Mouse (Mus musculus): ENCODE results near the gene C9.

C9 gene

GRCm38 (mm10) chr15:6445135-6445534 lies at the start of gene C9:
TSS of gene C9 (plus strand) at chr15:6445327.
- DNase-seq (ENCODE audit: low spot score in 2 of 2), result no peak

- no peak for DNase-seq (ENCODE audit: low spot score in 2 of 2)
Measured at GRCm38 (mm10) chr15:6398211-6398610, 46.9 kb upstream of the C9 start.

DNA sequence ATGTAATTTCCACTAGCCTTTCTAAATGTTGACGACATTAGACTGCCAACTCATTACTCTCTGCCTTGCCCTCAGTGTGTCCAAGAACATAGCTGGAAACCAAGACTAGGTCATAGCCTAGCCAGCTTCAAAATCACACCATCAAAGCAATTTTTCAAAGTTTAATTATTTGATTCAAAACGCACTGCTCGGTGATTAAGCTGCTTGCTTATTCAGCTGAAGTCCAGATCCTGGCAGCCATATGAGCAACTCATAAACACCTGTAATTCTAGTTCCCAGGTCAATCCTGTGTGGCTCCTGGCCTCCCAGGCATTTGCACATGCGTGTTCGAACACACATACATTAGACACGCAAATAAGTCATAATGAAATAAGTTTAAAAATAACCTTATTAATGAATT lies 46.2 kb upstream of the C9 start:
- no peak for DNase-seq (ENCODE audit: low spot score in 2 of 2)

- no peak for DNase-seq (ENCODE audit: low spot score in 2 of 2)
Measured at GRCm38 (mm10) chr15:6400115-6400514, 45.0 kb upstream of the C9 start.

- no peak for DNase-seq (ENCODE audit: low spot score in 2 of 2)
Measured at GRCm38 (mm10) chr15:6402433-6402832, 42.7 kb upstream of the C9 start.

- no peak for DNase-seq (ENCODE audit: low spot score in 2 of 2)
Measured at GRCm38 (mm10) chr15:6404172-6404571, 41.0 kb upstream of the C9 start.

- DNase-seq (ENCODE audit: low spot score in 2 of 2), result no peak
Measured at GRCm38 (mm10) chr15:6406771-6407170, 38.4 kb upstream of the C9 start.

DNA sequence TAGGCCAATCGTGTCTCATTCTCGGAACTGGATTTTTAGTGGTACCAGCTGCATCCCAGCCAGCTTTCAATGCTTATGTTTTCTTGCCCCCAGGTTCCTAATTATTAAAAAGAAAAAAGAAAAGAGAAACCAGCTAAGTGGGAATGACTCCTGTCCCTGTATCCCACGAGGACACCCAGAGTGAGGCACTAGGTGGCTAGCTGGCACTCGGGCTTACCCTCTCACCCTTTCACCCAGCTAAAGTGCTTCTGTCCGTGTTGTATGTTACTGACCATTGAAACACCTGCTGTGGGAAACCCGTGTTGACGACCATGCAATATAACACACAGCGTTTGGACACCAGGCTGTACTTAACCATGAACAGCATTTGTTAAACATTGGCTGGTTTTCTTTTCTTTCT lies 36.1 kb upstream of the C9 start:
- no peak for DNase-seq (ENCODE audit: low spot score in 2 of 2)

GRCm38 (mm10) chr15:6410161-6410560 lies 35.0 kb upstream of the C9 start:
- no peak for DNase-seq (ENCODE audit: low spot score in 2 of 2)

GRCm38 (mm10) chr15:6411334-6411733 lies 33.8 kb upstream of the C9 start:
- DNase-seq (ENCODE audit: low spot score in 2 of 2), result peak in 1 of 2 experiments; percentile 13

DNA sequence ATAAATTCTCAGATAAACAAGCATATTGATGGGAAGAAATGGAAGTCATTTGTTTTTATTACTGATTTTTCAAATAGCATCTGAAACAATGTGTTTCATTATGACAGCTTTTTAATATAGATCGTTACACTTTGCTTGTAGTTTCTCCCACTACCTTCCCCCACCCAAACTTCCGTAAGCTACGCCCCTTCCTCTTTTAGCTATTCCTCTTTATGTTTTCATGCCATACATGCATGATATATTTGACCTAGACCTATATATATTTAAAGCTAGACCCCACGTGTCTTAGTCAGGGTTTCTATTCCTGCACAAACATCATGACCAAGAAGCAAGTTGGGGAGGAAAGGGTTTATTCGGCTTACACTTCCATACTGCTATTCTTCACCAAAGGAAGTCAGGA lies 29.8 kb upstream of the C9 start:
- DNase-seq (ENCODE audit: low spot score in 2 of 2), result no peak

GRCm38 (mm10) chr15:6431777-6432176 lies 13.3 kb upstream of the C9 start:
- no peak for DNase-seq (ENCODE audit: low spot score in 2 of 2)

- DNase-seq (ENCODE audit: low spot score in 2 of 2), result no peak
Measured at GRCm38 (mm10) chr15:6432411-6432810, 12.7 kb upstream of the C9 start.

GRCm38 (mm10) chr15:6435281-6435680 lies 9.8 kb upstream of the C9 start:
- DNase-seq (ENCODE audit: low spot score in 2 of 2), result no peak

GRCm38 (mm10) chr15:6435773-6436172 lies 9.4 kb upstream of the C9 start:
- peak in 1 of 2 experiments; percentile 47 for DNase-seq (ENCODE audit: low spot score in 2 of 2)

DNA sequence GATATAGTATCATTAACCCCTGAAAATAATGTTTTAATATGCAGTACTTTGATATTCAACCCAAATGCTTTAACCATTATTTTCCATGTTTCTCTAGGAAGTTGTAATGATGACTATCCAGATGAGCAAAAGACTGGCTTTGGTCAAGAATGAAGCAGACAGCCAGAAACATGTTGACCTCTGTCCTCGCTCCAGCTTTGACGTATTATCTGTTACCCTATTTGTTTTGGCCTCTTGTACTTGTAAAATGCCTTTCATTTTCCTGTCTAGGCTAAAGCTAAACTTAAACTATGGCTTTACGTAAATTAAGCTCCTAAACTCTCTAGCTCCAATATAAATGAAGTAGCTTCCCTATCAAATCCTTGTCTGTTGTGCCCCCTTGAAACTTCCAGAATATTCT lies 6.4 kb upstream of the C9 start:
- DNase-seq (ENCODE audit: low spot score in 2 of 2), result no peak

DNA sequence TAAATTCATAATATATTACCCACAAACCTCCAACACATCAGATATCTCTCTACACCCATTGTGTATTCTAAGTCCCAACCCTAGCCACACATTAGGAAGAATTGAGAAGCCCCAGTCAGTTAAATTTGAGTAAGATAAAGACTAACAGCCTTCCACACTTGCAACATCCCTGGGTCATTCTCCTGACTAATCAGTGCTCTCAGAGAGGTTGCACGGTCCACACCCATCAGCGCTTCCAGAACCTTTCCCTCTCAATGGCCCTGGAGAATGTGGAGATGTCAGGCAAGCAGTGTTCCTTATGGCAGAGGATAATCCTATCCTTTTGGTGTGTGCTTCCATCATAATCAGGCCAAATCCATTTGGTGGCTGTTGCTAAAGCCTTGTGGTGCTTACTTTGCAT lies 675 bp upstream of the C9 start:
- DNase-seq (ENCODE audit: low spot score in 2 of 2), result no peak

DNA sequence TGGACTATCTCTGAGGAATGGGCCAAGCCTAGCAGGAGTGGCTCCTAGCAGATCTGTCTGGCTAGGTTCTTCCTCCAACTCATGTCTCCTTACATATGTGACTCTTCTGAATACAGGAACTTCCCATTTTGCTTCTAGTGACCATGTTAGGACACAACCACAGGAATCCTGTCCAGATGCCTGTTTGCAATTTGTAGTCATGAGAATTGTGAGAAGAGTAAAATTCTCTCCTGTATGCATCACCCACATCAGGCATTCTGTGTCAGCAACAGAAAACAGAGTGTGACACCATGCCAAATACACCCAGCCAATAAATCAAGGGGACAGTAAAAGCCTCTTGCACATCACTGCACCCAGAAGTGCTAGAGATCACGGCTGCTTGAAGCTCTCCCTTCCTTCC lies 1.1 kb downstream of the C9 start:
- no peak for DNase-seq (ENCODE audit: low spot score in 2 of 2)

- DNase-seq (ENCODE audit: low spot score in 2 of 2), result no peak
Measured at GRCm38 (mm10) chr15:6448892-6449291, 3.8 kb downstream of the C9 start.

DNA sequence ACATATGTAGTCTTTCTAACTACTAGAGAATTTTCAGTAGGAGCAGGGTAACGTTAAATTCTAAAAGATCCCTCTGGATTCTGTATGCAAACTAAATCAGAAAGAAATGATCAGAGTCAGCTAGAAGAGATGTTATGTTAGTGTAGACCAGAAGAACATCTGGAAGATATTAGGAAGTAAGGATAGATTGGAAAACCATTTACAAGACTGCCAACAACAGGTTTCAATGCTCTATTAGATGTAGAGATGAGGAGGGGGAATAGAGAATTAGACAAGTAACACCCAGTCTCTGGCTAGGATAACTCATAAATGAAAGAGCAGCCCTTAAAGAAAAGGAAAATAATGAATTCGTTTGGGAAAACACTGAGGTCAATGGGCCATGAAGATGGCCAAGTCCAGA lies 9.3 kb downstream of the C9 start:
- DNase-seq (ENCODE audit: low spot score in 2 of 2), result no peak

GRCm38 (mm10) chr15:6461381-6461780 lies 16.3 kb downstream of the C9 start:
- no peak for DNase-seq (ENCODE audit: low spot score in 2 of 2)

DNA sequence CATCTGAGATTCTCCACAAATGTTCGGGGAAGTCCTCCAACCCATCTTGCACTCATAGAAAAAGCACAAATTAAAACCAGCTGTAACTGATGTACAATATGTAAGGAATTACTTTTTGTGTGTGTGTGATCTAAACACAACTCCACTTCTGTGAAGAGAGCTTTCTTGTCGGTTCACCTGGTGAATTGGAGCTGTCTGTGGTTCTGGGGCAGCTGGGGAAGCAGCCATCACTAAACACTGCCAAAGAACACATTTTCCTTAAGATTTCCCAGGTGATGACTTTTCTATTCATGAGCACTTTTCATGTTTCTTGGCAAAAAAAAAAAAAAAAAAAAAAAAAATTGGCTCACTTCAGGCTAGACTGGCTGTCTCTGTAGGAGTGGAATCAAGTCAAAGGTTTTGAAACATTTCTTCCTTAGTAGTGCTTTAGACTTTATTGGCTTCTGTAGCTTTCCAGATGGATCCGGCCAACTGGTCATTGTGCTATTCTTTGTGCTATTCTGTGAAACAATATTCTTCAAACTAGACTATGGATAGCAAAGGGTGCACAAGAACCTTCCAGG lies 18.3 kb downstream of the C9 start:
- no peak for DNase-seq (ENCODE audit: low spot score in 2 of 2)

DNA sequence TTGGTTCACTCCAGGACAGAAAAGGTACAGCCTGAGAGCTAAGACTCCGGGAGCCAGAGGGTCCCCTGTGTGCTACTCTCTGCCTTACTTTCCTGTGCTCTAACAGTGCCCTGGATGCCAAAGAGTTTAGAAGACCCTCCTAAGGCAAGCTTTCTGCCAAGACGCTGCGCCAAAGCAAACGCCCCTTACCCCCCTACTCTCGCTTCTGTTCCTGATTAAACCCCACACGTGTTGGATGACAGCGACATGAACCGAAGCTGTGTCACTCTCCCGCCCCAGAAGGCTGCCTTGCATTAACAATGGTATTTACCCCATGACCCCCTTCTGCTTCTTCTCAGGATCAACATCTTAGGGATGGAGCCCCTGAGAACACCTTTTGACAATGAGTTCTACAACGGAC lies 21.9 kb downstream of the C9 start:
- DNase-seq (ENCODE audit: low spot score in 2 of 2), result no peak

DNA sequence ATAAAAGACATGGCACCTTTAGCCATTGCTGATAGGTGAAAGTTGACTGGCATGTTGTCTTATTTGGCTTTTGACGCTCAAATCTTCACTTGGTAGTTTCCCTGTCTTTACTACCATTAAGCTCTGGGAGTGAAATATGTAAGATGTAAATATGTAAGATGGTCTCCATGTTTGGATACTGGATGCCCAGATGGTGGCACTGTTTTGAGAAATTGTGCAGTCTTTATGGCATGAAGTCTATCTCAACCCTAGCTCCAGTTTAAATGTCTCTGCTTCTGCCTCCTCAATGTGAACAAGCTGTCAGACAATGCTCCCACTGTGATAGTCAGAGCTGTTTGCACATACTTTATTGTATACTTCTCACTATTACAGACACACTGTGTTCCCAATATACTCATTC lies 23.7 kb downstream of the C9 start:
- no peak for DNase-seq (ENCODE audit: low spot score in 2 of 2)

DNA sequence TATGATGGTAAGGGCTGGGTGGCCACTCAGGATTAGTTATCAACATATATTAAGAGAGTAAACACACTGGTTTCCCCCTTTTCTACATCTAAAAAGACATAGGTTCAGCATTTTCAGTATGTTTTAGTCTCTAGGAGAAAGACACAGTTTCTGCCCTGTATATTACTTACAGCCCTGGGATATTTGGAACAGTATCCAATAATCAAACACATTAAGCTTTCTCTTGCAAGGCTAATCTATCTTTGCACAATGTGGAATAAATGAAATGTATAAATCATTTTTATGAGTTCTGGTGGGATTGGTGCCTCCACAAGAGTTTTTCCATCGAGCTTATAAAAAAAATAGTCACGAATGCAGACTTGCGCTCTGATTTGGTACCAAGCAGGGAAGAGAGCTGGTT lies 24.3 kb downstream of the C9 start:
- DNase-seq (ENCODE audit: low spot score in 2 of 2), result no peak
